Mouse (Mus musculus) kidney, adult 2 months (tissue): ENCODE data around the gene Fgfr3.

Experiments used
- CTCF ChIP-seq: fragments of 200-500 bp; conservative IDR thresholded peaks from 2 replicates; pipeline ENCODE4 v1.5.1; 2011; ENCODE audit warnings: low read depth, mild to moderate bottlenecking, control low read depth, low read length, moderate library complexity, mixed read lengths; ENCODE audit not compliant: insufficient read depth, insufficient read length
- POLR2A ChIP-seq: fragments of 200-500 bp; IDR thresholded peaks from one replicate; pipeline ENCODE4 v1.6.1; 2011; ENCODE audit warnings: low read depth, low read length, control low read depth

DNA sequence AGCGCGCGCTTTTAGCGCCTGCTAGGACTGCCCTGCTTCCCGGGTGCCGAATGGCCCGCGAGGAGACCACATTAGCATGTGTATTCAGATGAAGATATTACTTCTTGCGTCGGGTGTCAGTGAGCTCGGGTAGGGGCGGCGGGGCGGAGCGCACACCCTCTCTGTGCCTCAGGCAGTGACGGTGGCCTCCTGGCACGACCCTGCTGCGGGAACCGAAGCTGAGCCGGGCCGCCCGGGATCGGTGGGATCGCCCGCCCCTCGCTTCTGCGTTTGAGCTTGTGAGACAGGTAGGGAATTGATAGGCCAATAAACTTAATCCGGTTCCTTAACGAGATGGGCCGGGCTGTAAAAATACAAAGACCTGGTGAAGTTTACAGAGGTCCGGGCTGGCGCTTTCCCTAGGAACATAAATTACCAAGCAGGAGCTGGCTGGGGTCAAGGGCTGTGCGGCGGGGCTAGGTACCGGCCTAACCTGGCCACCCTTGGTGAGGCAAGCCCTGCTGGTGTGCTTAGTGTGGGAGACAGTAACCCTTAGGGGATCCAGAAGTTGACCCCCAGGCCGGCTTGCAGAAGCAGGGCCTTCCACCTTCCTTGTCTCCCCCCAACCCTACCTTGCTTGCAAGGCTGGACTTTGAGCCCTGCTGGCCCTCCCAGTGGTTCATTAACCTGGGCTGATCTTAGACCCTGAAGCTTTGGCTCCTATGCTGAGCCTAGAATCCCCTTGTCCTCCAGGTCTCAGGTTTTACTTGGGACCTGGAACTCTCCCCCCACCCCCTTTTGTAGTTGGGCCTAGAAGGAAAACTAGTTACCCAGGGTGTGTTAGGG is 2.4 kb downstream of the Fgfr3 start:
- TF ChIP-seq CTCF (no peak), POLR2A (no peak)
